Mouse (Mus musculus) embryonic fibroblast, embryonic 13.5 days (primary cell): ENCODE results near the gene Shroom3. TPM values are rescaled to one million over a fixed set of nuclear protein-coding genes. Genes with fewer than 3 reads are reported as not detected.

Source experiments
- H3K27ac ChIP-seq: 2 replicates; pipeline ENCODE4 v1.5.1; 2012; ENCODE audit warnings: low read length, control low read depth, inconsistent platforms; ENCODE audit not compliant: insufficient read depth
- H3K4me1 ChIP-seq: 2 replicates; pipeline ENCODE4 v1.6.1; 2011; ENCODE audit warnings: low read length; ENCODE audit not compliant: control insufficient read depth, insufficient read depth
- H3K4me3 ChIP-seq: 2 replicates; pipeline ENCODE4 v1.5.1; 2011; ENCODE audit warnings: mild to moderate bottlenecking, control low read depth, low read length; ENCODE audit not compliant: insufficient read depth
- CTCF ChIP-seq: IDR thresholded peaks from 2 replicates; pipeline ENCODE4 v1.5.1; 2011; ENCODE audit warnings: mild to moderate bottlenecking, control low read depth, low read length, moderate library complexity, borderline replicate concordance; ENCODE audit not compliant: insufficient read depth
- POLR2A ChIP-seq: IDR thresholded peaks from 2 replicates; pipeline ENCODE4 v1.6.1; 2011; ENCODE audit warnings: low read depth, mild to moderate bottlenecking, control low read depth, low read length, moderate library complexity
- polyA plus RNA-seq: library from polyadenylated mRNA; stranded (reverse); fragments of >200 nt; gene quantifications from 2 replicates; pipeline ENCODE4 v1.2.4, GENCODE M21; 2011; ENCODE audit warnings: low read depth; ENCODE audit not compliant: missing spikeins, insufficient read length

Gene Shroom3
- polyA plus RNA-seq, 1 experiment: 1.2 TPM

GRCm38 (mm10) chr5:92814621-92815020, 131.4 kb downstream of the Shroom3 start:
- Histone ChIP-seq H3K4me3 (no peak overlapping the region), H3K4me1 (peaks cover 6% of the 10 kb centered on the region), H3K27ac (no peak overlapping the region)
- TF ChIP-seq CTCF (no peak), POLR2A (no peak)

GRCm38 (mm10) chr5:92817122-92817822, 134.0 kb downstream of the Shroom3 start:
- no peaks in the 10 kb centered on the region; the same call in none of the 2 replicates for H3K4me1 ChIP-seq
- H3K27ac ChIP-seq: no peak overlapping the region
- TF ChIP-seq POLR2A: no peak
- no peak for TF ChIP-seq CTCF
- H3K4me3 ChIP-seq: no peak overlapping the region

GRCm38 (mm10) chr5:92821370-92821769, 138.1 kb downstream of the Shroom3 start:
- Histone ChIP-seq H3K4me3 (no peak overlapping the region), H3K4me1 (no peaks in the 10 kb centered on the region; the same call in 1 of the 2 replicates), H3K27ac (no peak overlapping the region)
- TF ChIP-seq CTCF: no peak
- TF ChIP-seq POLR2A: no peak

- TF ChIP-seq POLR2A: no peak
- no peak for TF ChIP-seq CTCF
- Histone ChIP-seq H3K27ac (no peak overlapping the region), H3K4me3 (no peak overlapping the region), H3K4me1 (no peaks in the 10 kb centered on the region; the same call in 1 of the 2 replicates)
These were observed 140.3 kb downstream of the Shroom3 start for GRCm38 (mm10) chr5:92823495-92823894.

DNA sequence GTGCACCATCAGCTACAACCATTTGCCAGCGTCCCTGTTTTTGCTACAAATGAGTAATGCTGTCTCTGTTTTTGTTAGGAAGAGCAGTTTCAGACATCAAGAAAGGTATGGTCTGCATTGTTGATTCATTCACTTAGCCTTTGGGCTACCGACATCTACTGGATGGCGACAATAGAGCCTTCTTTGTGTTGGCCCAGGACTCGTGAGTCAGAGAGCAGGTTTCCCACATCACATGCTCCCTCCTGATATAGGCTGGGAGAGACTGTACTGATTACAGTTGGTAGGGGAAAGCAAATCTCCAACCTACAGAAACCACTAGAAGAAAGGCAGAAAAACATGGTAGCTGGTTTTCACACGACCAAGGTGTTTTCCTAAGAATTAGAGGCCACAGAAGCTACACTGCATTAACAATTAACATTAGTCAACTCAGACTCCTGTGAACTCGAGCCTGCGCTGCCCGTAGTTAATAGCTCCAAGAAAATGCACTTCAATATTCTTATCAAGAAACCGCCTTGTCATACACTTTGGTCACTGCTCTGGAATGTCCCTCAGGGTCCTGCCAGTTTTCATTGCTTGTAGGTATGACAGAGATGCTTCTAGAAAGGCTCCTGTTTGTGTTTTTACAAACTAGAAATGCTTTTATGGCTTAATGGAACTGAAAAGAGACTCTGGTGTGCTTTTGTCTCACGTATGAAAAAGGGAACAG, 141.2 kb downstream of the Shroom3 start:
- Histone ChIP-seq H3K4me1 (no peaks in the 10 kb centered on the region; the same call in 1 of the 2 replicates), H3K27ac (no peak overlapping the region), H3K4me3 (no peak overlapping the region)
- TF ChIP-seq POLR2A (no peak), CTCF (no peak)

GRCm38 (mm10) chr5:92830391-92830790, 147.2 kb downstream of the Shroom3 start:
- no peak overlapping the region for H3K27ac ChIP-seq
- no peaks in the 10 kb centered on the region for H3K4me1 ChIP-seq
- no peak overlapping the region for H3K4me3 ChIP-seq
- TF ChIP-seq CTCF: no peak
- no peak for TF ChIP-seq POLR2A

GRCm38 (mm10) chr5:92834513-92834912, 151.3 kb downstream of the Shroom3 start:
- no peaks in the 10 kb centered on the region for H3K4me1 ChIP-seq
- TF ChIP-seq CTCF (no peak), POLR2A (no peak)
- no peak overlapping the region for H3K4me3 ChIP-seq
- H3K27ac ChIP-seq: no peak overlapping the region

GRCm38 (mm10) chr5:92837311-92837710, 154.1 kb downstream of the Shroom3 start:
- Histone ChIP-seq H3K4me3 (no peak overlapping the region), H3K4me1 (no peaks in the 10 kb centered on the region), H3K27ac (no peak overlapping the region)
- TF ChIP-seq POLR2A (no peak), CTCF (no peak)

GRCm38 (mm10) chr5:92838351-92838784, 155.1 kb downstream of the Shroom3 start:
- TF ChIP-seq CTCF (no peak), POLR2A (no peak)
- Histone ChIP-seq H3K4me3 (no peak overlapping the region), H3K27ac (no peak overlapping the region), H3K4me1 (no peaks in the 10 kb centered on the region)

DNA sequence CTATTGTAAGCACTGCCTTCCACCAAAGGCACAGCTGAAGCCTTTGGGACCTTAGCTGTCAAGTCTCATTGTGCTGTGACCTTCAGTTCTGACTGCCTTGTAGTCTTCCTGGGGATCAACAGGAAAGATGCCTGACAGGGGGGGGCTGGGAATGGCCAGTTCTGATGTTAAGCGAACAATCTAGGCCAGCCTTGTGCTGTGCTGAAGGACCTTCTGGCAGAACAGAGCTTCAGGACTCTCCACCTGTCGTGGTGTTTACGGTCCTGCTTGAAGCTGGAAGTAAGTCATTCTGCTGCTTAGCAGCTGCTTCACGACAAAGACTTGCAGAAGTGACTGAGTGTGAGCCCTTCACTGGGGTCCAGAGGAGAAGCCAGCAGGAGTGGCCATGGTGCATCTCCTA, 156.1 kb downstream of the Shroom3 start:
- H3K27ac ChIP-seq: no peak overlapping the region
- no peak overlapping the region for H3K4me3 ChIP-seq
- no peaks in the 10 kb centered on the region for H3K4me1 ChIP-seq
- TF ChIP-seq CTCF (no peak), POLR2A (no peak)
